In the genomic region with DNA sequence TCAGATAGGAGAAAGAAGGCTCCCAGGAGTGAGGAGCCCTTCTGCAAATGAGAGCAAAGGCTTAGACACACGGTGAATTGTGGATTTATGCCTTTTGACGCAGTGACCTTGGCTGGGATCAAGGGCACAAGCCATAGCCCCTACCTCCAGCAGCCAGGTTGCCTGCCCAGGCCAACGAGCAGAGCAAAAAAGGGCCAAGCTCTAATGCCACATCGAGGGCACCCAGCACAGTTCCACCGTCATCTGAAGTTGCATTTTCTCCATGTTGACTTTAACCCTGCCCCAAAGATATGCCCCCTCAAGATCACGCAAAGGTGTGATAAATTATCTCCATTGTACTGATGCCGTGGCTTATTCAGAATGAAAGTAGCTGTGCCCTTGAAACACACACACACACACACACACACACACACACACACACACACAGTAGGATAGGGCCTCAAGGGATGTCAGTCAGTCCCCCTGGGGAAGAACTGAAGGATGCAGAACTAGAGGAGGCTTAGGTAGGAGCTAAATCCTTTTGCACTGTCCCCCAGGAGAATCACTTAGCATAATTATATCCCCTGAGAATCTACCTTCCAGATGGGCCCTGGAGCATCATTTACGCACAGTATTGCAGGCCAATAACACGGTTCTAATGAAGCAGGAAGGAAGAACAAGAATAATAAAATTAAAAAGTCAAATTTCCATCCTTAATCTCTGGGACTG, we compare ENCODE assay signal across 23 mouse cellular contexts. TPM values are rescaled to one million over a fixed set of nuclear protein-coding genes. Genes with fewer than 3 reads are reported as not detected.
A peak's percentile ranks its signal among the peaks of the same experiment; 100 is the strongest.
DNase-seq lines count a peak whose midpoint lies in the region; ATAC-seq and TF ChIP-seq lines count a peak whose summit lies in the region.
"Had no signal": no experiment of that assay in that cellular context is flagged by ENCODE, and none has a peak within 500 bp of the region (broad histone marks: within the 10 kb centered on the region; RNA-seq: fewer than 3 reads in every experiment).

No protein-coding gene starts in this region.

- H3K36me3 ChIP-seq in midbrain, embryonic 12.5 days: no peaks in the 10 kb centered on the region
- no peaks in the 10 kb centered on the region for H3K36me3 ChIP-seq in midbrain, embryonic 11.5 days (ENCODE audit: control insufficient read depth, insufficient read depth, low read length)
- no peaks in the 10 kb centered on the region for H3K36me3 ChIP-seq in CH12.LX (replicated peaks in 1 of 2; ENCODE audit: control insufficient read depth in 1 of 2, insufficient read depth in 1 of 2, low read length in 1 of 2)
- H3K36me3 ChIP-seq: embryonic facial prominence, embryonic 12.5 days; heart, embryonic 13.5 days; hindbrain, embryonic 15.5 days had no signal

- no peak overlapping the region for H3K9ac ChIP-seq in midbrain, embryonic 12.5 days (replicated peaks)
- no peak overlapping the region for H3K9ac ChIP-seq in midbrain, embryonic 11.5 days (ENCODE audit: low read length)
- no peak overlapping the region for H3K9ac ChIP-seq in CH12.LX (ENCODE audit: insufficient read depth, low read depth)
- H3K9ac ChIP-seq: embryonic facial prominence, embryonic 12.5 days; forebrain, embryonic 13.5 days; heart, embryonic 13.5 days; hindbrain, embryonic 15.5 days had no signal

- TF ChIP-seq EP300 in CH12.LX (IDR thresholded peaks at IDR 0.05; ENCODE audit: low read length): no peak

- no peak overlapping the region for H3K4me3 ChIP-seq in midbrain, embryonic 12.5 days
- no peak overlapping the region for H3K4me3 ChIP-seq in midbrain, embryonic 11.5 days (ENCODE audit: low read depth, low read length)
- no peak overlapping the region for H3K4me3 ChIP-seq in CH12.LX (replicated peaks in 1 of 3; ENCODE audit: low read depth in 2 of 3, low read length in 2 of 3, poor library complexity in 1 of 3)
- H3K4me3 ChIP-seq: embryonic facial prominence, embryonic 12.5 days; forebrain, embryonic 13.5 days; heart, embryonic 13.5 days; hindbrain, embryonic 15.5 days had no signal

- H3K27me3 ChIP-seq in midbrain, embryonic 12.5 days: no peaks in the 10 kb centered on the region
- H3K27me3 ChIP-seq in midbrain, embryonic 11.5 days (ENCODE audit: control insufficient read depth, insufficient read depth, low read length): no peaks in the 10 kb centered on the region
- peaks cover 66% of the 10 kb centered on the region for H3K27me3 ChIP-seq in CH12.LX (replicated peaks)
- H3K27me3 ChIP-seq: embryonic facial prominence, embryonic 12.5 days; forebrain, embryonic 13.5 days; heart, embryonic 13.5 days; hindbrain, embryonic 15.5 days had no signal

- no peak for TF ChIP-seq POLR2A in CH12.LX (IDR thresholded peaks at IDR 0.05; ENCODE audit: low read depth, low read length)

- no peaks in the 10 kb centered on the region for H3K79me2 ChIP-seq in CH12.LX (replicated peaks; ENCODE audit: control insufficient read depth, extremely low read depth, insufficient read depth, poor library complexity, severe bottlenecking)

- dilution Hi-C loops in CH12.LX (cut with MboI; ENCODE audit: extremely low pct_ligation_motif_present, extremely low pct_unique_long_range_greater_than_20kb, low sequenced_read_pairs): no loop called here

- H3K4me1 ChIP-seq in midbrain, embryonic 12.5 days: peaks cover 10% of the 10 kb centered on the region; the same call in 1 of the 2 replicates
- peaks cover 3% of the 10 kb centered on the region; the same call in 1 of the 2 replicates for H3K4me1 ChIP-seq in midbrain, embryonic 11.5 days (ENCODE audit: control insufficient read depth, insufficient read depth, low read length)
- peaks cover 2 to 4% of the 10 kb centered on the region in 2 experiments; a peak in 1 of 4 replicates for H3K4me1 ChIP-seq in CH12.LX (ENCODE audit: control insufficient read depth in 1 of 2, insufficient read depth in 2 of 2)
- H3K4me1 ChIP-seq: embryonic facial prominence, embryonic 12.5 days; hindbrain, embryonic 15.5 days had no signal

- H3K27ac ChIP-seq in midbrain, embryonic 12.5 days (replicated peaks): peak overlapping the region; percentile 49
- no peak overlapping the region for H3K27ac ChIP-seq in midbrain, embryonic 11.5 days (ENCODE audit: low read depth, low read length)
- no peak overlapping the region for H3K27ac ChIP-seq in CH12.LX (ENCODE audit: insufficient read depth, low read depth)
- H3K27ac ChIP-seq: embryonic facial prominence, embryonic 12.5 days; forebrain, embryonic 13.5 days; heart, embryonic 13.5 days; hindbrain, embryonic 15.5 days had no signal

- WGBS in midbrain, embryonic 12.5 days: 52% methylated on average over 9 of the region's 9 CpGs
- 58% methylated on average over 9 of the region's 9 CpGs for WGBS in midbrain, embryonic 11.5 days

- in situ Hi-C loops in CH12.LX (cut with MboI; ENCODE audit: low pct_ligation_motif_present, low pct_unique_long_range_greater_than_20kb, low sequenced_read_pairs): no loop called here

- H3K4me2 ChIP-seq in midbrain, embryonic 12.5 days (replicated peaks): no peak overlapping the region
- H3K4me2 ChIP-seq in midbrain, embryonic 11.5 days: no peak overlapping the region
- no peak overlapping the region for H3K4me2 ChIP-seq in CH12.LX (ENCODE audit: insufficient read depth, low read depth, poor library complexity, severe bottlenecking)
- H3K4me2 ChIP-seq: embryonic facial prominence, embryonic 12.5 days; forebrain, embryonic 13.5 days; heart, embryonic 13.5 days; hindbrain, embryonic 15.5 days had no signal

- no peak for TF ChIP-seq RAD21 in CH12.LX (IDR thresholded peaks at IDR 0.05; ENCODE audit: low read depth, low read length)

- no peaks in the 10 kb centered on the region for H3K9me3 ChIP-seq in midbrain, embryonic 12.5 days
- H3K9me3 ChIP-seq in midbrain, embryonic 11.5 days (ENCODE audit: control insufficient read depth, low read length): no peaks in the 10 kb centered on the region
- H3K9me3 ChIP-seq in CH12.LX (replicated peaks; ENCODE audit: low read length): no peaks in the 10 kb centered on the region
- H3K9me3 ChIP-seq: embryonic facial prominence, embryonic 12.5 days; forebrain, embryonic 13.5 days; heart, embryonic 13.5 days; hindbrain, embryonic 15.5 days had no signal

- ATAC-seq in midbrain, embryonic 12.5 days (ENCODE audit: low FRiP score, low read depth): no peak
- no peak for ATAC-seq in midbrain, embryonic 11.5 days (ENCODE audit: low FRiP score)
- ATAC-seq: forebrain, embryonic 13.5 days; intestine, embryonic 16.5 days had no signal

- no peak for TF ChIP-seq CTCF in CH12.LX (conservative IDR thresholded peaks at IDR 0.05 in 1 of 2, IDR thresholded peaks at IDR 0.05 in 1 of 2; ENCODE audit: low read depth in 2 of 2, low read length in 2 of 2)

- peak; percentile 28 for DNase-seq in adrenal gland, adult 8-10 months
- no peak for DNase-seq in adrenal gland, postnatal 4 days (ENCODE audit: low spot score in 2 of 2)
- DNase-seq in midbrain, embryonic 11.5 days (ENCODE audit: low spot score, missing footprints): no peak
- DNase-seq in CH12.LX (ENCODE audit: extremely low read depth): peak; percentile 13
- peak; percentile 10 for DNase-seq in adrenal gland, postnatal 14 days
- no peak for DNase-seq in urinary bladder, adult 2 months (ENCODE audit: low spot score)
- no peak for DNase-seq in gastrocnemius, adult 18-20 months (ENCODE audit: low spot score)
- DNase-seq: cerebellum, adult 11 months; cerebellum, adult 8-10 months; cerebellum, postnatal 14 days; embryo, embryonic 11 days; gastrocnemius, postnatal 36 days; heart, postnatal 36 days; kidney, adult 8-10 months had no signal

TF ChIP-seq in CH12.LX, 34 proteins besides CTCF, POLR2A, EP300 and RAD21:
- no peak for TF ChIP-seq ZC3H11A (IDR thresholded peaks at IDR 0.05; ENCODE audit: low read depth, low read length)
- TF ChIP-seq USF2 (conservative IDR thresholded peaks at IDR 0.05; ENCODE audit: low read depth, low read length): no peak
- no peak for TF ChIP-seq NELFE (IDR thresholded peaks at IDR 0.05; ENCODE audit: low read depth, low read length)
- no peak for TF ChIP-seq NRF1 (IDR thresholded peaks at IDR 0.05; ENCODE audit: low read depth, low read length)
- 0 out of 2 replicates have a peak, but pooled peaks have one; percentile 37 for TF ChIP-seq IRF4 (IDR thresholded peaks at IDR 0.05; ENCODE audit: low read depth, low read length)
- TF ChIP-seq TCF12 (IDR thresholded peaks at IDR 0.05; ENCODE audit: low read depth, low read length): no peak
- TF ChIP-seq USF1 (IDR thresholded peaks at IDR 0.05; ENCODE audit: low read depth, low read length): no peak

RNA-seq across cellular contexts. Expression of a gene that starts 11.2 kb away (rescaled TPM):
- total RNA-seq in adrenal gland, adult 8-10 months (2022): under 1 TPM in 1 of 4 experiments, not detected in 3; 0.13 TPM
- total RNA-seq in adrenal gland, postnatal 4 days (2021): under 1 TPM; 0.08 to 0.20 TPM
- 0.46 and 0.52 TPM in 2 replicates for polyA plus RNA-seq in midbrain, embryonic 12.5 days (2016; fragmentation: Nextera tagmentation; extraction: Ambion mirVana)
- polyA plus RNA-seq in midbrain, embryonic 11.5 days (2014; fragmentation: Nextera tagmentation; extraction: Ambion mirVana): 0.14 TPM in 2 replicates
- total RNA-seq in CH12.LX (2012; rRNA removed): not detected in 2 replicates
- not detected in 2 replicates for total RNA-seq in CH12.LX (2014; rRNA removed)
- not detected in 2 replicates for polyA plus RNA-seq in CH12.LX (2012; ENCODE audit: insufficient read length, low read depth)
- not detected in 2 replicates for total RNA-seq in adrenal gland, postnatal 14 days (2021)
- polyA plus RNA-seq in urinary bladder, adult 2 months (2012; rRNA removed): not detected in 2 replicates
- under 1 TPM in 1 of 2 experiments, not detected in 1; 0.21 TPM for total RNA-seq in gastrocnemius, adult 18-20 months (2021)
- total RNA-seq: common myeloid progenitor, adult 5-6 weeks; ES-E14 had no signal
- polyA plus RNA-seq: heart, embryonic 13.5 days; heart, postnatal 0 days had no signal

Comparison
In these comparisons a context has a peak if more than half of its experiments do, and no peak if none do; other contexts are left out.
1. DNase-seq: peak in adrenal gland, adult 8-10 months (single experiment), CH12.LX (single experiment) and adrenal gland, postnatal 14 days (single experiment); none in adrenal gland, postnatal 4 days (0 of 2), midbrain, embryonic 11.5 days (single experiment), urinary bladder, adult 2 months (single experiment) and gastrocnemius, adult 18-20 months (single experiment).